Mouse (Mus musculus): ENCODE results near the gene Ankle1.
"Not testable (repeated sequence)": the region's sequence is repeated elsewhere in the genome, so short reads cannot be mapped to it uniquely, and the experiment has no call there.

The Ankle1 gene

DNA sequence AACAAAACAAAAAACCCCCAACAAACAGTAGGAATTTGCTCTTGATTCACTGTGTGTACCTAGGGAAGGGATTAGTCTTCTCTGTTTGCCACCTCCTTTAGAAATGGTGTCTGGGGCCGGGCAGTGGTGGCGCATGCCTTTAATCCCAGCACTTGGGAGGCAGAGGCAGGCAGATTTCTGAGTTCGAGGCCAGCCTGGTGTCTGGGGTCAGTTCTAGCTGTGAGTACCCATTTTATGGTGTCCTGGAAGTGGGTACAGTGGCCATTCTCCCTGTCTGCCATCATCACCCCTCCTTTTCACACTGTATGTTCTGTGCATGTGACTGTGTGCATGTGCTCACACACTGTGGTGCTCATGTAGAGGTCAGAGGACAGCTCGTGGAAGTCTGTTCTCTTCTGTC is 2.4 kb downstream of the Ankle1 start:
- no peak for DNase-seq

DNA sequence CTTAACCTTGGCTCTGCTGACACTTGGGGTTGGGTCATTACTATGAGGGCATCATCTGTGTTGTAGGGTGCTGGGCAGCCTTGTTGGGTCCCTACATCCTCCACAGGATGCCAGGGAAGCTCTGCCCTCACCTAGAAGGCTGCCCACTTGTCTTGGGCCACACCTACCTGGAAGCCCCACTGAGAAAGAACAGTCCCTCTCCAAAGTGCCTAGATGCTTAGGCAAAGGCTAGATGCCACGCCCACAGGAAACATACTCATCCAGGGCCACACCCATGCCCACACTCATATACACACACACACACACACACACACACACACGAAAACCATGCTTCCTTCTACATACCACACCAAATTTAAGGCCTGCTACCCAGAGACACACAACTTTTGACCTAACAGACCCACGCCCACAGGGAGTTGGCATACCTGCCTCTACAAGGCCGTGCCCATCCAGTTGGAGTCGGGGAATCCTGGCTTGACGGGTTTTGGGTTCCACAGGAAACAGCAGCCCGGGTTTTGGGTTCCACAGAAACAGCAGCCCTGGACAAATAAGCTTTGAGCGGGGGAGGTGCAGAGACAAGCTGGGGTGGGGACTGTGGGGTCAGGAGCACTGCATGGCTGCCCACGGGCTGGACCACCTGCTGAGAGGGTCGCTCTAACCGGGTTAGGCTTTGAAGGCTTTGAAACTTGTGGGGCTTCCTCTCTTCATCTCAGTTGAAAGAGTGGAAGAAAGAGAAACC is 5.9 kb downstream of the Ankle1 start:
- no peak for DNase-seq

DNA sequence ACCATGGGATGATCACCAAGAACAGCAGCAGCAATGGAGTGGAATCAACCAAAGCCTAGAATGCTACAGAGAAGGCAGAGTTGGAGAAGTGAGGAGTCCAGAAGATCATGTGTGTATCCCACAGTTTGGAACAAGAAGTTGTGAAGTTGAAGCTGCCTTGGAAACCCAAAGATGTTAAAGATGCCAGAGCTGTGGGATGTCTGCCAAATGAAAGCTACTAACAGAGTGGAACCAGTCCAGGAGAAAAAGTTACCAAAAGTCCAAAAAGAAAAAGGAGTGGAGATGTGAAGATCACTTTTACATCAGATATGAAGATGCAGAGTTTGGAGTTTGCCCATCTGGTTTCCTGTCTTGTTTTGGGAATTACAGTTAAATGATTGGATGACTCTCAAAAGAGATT is 16.3 kb downstream of the Ankle1 start:
- DNase-seq = no peak

- DNase-seq = not testable (repeated sequence)
Measured at GRCm38 (mm10) chr8:71432935-71433334, 27.1 kb downstream of the Ankle1 start.

- no peak for DNase-seq
Measured at GRCm38 (mm10) chr8:71437041-71437440, 31.2 kb downstream of the Ankle1 start.

DNA sequence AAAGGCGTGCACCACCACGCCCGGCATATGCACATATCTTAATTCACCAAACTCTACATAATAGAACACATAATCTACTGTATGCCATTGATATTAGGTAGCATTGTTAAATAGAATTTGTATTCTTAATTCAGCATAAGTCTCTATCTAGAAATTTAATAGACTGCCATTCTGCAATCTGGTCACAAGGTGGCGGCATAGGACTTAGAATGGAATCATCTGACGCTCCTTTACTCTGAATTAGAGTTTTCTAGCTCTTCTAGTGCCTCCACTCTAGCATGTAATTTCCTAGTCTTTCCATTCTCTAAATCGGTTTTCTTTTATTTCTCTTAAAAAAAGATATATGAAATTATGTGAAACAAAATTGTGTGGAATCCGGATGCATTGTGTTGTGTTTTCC is 35.6 kb downstream of the Ankle1 start:
- peak; percentile 69 for DNase-seq

GRCm38 (mm10) chr8:71445096-71445495 is 39.3 kb downstream of the Ankle1 start:
- no peak for DNase-seq

- DNase-seq = no peak
Measured at GRCm38 (mm10) chr8:71451337-71451736, 45.5 kb downstream of the Ankle1 start.

- DNase-seq = no peak
Measured at GRCm38 (mm10) chr8:71451777-71452176, 46.0 kb downstream of the Ankle1 start.

DNA sequence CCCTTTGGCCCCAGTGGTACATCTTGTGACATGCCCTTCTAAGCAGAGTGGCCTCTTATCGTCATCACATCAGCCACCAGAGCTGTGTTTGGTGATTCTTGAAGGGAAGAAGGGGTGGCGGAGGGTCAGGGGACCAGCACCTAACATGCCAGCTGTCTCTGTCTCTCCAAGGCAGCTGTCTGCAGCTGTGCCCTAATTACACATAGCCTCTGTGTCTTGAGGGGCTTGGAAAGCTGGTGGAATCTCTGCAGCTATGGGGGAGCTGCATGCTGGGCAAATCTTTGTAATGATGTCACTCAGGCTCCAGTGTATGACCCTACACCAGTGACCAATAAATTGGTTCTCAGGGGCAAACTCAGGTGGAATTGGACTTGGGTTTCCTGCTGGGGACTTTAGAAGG is 46.9 kb downstream of the Ankle1 start:
- no peak for DNase-seq

DNA sequence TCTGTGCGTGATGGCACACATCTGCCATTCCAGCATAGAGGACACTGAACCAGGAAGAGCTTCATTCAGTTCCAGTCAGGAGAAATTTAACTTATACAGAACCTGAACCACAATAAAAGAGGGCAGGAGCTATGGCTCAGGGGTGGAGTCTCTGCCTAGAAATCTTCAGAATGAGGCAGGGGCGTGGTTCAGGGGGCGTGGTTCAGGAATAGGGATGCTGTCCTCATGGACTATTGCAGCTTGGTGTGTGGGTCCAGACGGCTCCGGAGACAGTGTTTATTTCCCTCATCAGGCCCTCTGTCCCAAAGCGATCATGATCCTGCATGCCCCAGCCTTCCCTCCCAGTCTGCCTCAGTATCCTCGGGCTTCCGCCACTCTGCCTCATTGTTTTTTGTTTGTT is 48.9 kb downstream of the Ankle1 start:
- no peak for DNase-seq

DNA sequence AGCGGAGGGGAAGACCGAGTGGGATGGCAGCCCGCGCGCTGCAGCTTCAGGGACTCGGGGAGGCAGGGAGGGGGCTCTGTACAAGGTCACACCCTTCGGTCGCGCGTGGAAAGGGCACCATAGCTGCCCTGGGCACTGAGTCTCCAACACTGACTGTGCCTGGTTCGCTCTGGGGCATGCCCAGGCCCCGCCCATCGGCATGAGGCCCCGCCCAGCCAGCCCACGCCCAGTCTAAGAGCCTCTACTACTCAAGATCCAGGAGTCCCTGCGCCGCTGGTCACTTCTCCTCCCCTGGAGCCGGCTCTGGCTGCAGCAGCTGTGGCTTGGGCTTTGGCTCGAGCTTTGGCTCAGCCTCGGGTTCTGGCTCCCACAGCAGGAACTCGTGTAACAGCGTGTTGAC is 51.1 kb downstream of the Ankle1 start:
- DNase-seq = peak; percentile 26

DNA sequence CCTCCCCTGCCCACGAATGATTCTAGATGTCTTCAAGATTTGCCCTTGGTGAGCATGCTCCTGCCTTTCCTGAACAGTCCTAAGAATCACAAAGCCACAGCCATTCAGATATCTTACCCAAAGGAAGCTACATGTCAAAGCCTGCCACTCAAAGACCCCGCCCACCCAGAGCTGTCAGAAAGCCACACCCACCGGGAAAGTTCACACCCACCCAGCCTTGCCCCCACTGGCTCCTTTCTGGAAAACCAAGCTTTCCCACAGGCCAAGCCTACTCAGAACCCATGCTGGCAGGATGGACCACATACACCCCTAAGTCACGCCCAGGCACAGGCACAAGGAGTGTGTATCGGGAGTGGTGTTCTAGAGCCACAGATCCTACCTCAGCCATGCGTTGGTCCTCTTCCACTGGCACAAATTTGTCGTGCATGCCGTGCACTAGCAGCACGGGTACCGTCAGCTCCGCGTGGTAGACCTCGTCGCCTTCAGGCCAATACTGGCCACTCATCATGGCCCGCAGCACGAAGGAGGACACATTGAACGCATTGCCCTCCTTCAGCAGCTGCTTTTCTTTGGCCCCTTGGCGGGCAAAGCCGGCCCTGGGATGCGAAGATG is 52.0 kb downstream of the Ankle1 start:
- no peak for DNase-seq

All from lung, postnatal 36 days (tissue).